Mouse (Mus musculus) embryonic facial prominence, embryonic 11.5 days (tissue): ENCODE data around the gene Tns1. TPM values are rescaled to one million over a fixed set of nuclear protein-coding genes. Genes with fewer than 3 reads are reported as not detected.
A peak's percentile ranks its signal among the peaks of the same experiment; 100 is the strongest.

Source experiments
- ATAC-seq: fragments of 200-750 bp; cut with Nextera tagmentation; replicated peaks from 2 replicates; pipeline ENCODE4 v1.8.0; 2017; ENCODE audit warnings: low read depth; ENCODE audit not compliant: insufficient number of reproducible peaks, low FRiP score, low TSS enrichment
- DNase-seq: peaks from one replicate; pipeline ENCODE4 v3.0.0-alpha.2; 2015; ENCODE audit warnings: low spot score
- H3K27ac ChIP-seq: fragments of 300-500 bp; sonication (generic); replicated peaks from 2 replicates; pipeline ENCODE4 v1.5.1; 2014; ENCODE audit warnings: mild to moderate bottlenecking, low read depth, low read length, control low read depth
- H3K27me3 ChIP-seq: fragments of 300-500 bp; sonication (generic); 2 replicates; pipeline ENCODE4 v1.6.1; 2014; ENCODE audit warnings: mild to moderate bottlenecking, low read length, moderate library complexity, mixed read lengths; ENCODE audit not compliant: control insufficient read depth, insufficient read depth
- H3K36me3 ChIP-seq: fragments of 300-500 bp; sonication (generic); replicated peaks from 2 replicates; pipeline ENCODE4 v1.6.1; 2014; ENCODE audit warnings: low read depth, mild to moderate bottlenecking, low read length, moderate library complexity, mixed read lengths; ENCODE audit not compliant: control insufficient read depth, insufficient read depth
- H3K4me1 ChIP-seq: fragments of 300-500 bp; sonication (generic); 2 replicates; pipeline ENCODE4 v1.6.1; 2014; ENCODE audit warnings: low read length, mixed read lengths; ENCODE audit not compliant: control insufficient read depth, insufficient read depth
- H3K4me2 ChIP-seq: fragments of 300-500 bp; sonication (generic); 2 replicates; pipeline ENCODE4 v1.6.1; 2014; ENCODE audit warnings: low read depth, mild to moderate bottlenecking, control low read depth, low read length, moderate library complexity
- H3K4me3 ChIP-seq: fragments of 300-500 bp; sonication (generic); 2 replicates; pipeline ENCODE4 v1.5.1; 2014; ENCODE audit warnings: low read depth, low read length, control low read depth
- H3K9ac ChIP-seq: fragments of 300-500 bp; sonication (generic); replicated peaks from 2 replicates; pipeline ENCODE4 v1.6.1; 2014; ENCODE audit warnings: mild to moderate bottlenecking, control low read depth, low read length
- H3K9me3 ChIP-seq: fragments of 300-500 bp; sonication (generic); replicated peaks from 2 replicates; pipeline ENCODE4 v1.6.1; 2016; ENCODE audit warnings: mild to moderate bottlenecking, low read length, inconsistent platforms, mixed read lengths; ENCODE audit not compliant: control insufficient read depth
- WGBS: fragments of 180-500 bp; shearing (Covaris S2); extraction: QIAGEN DNeasy Blood & Tissue Kit; methylation state at CpG from one replicate; pipeline ENCODE4 v1.1.7; 2014; 5-methylcytosine and 5-hydroxymethylcytosine counted together
- polyA plus RNA-seq: library from polyadenylated mRNA; unstranded; fragments of >200 nt; fragmentation: Nextera tagmentation; extraction: Ambion mirVana; gene quantifications from 2 replicates; pipeline ENCODE4 v1.2.1, GENCODE M21; 2014

Gene Tns1
- polyA plus RNA-seq, 1 experiment from 2014 or later: 21.6 TPM

GRCm38 (mm10) chr1:74058309-74058708 lies 65.9 kb downstream of the Tns1 start:
- peaks cover 2% of the 10 kb centered on the region; the same call in 1 of the 2 replicates for H3K4me1 ChIP-seq
- no peaks in the 10 kb centered on the region for H3K36me3 ChIP-seq
- H3K9me3 ChIP-seq: no peaks in the 10 kb centered on the region
- 75% methylated on average over 4 of the region's 4 CpGs for WGBS
- no peak for DNase-seq
- H3K9ac ChIP-seq: no peak overlapping the region
- ATAC-seq: no peak
- no peak overlapping the region for H3K4me2 ChIP-seq
- no peaks in the 10 kb centered on the region for H3K27me3 ChIP-seq
- H3K4me3 ChIP-seq: no peak overlapping the region
- H3K27ac ChIP-seq: no peak overlapping the region

GRCm38 (mm10) chr1:74057501-74057900 lies 66.7 kb downstream of the Tns1 start:
- H3K4me1 ChIP-seq: peaks cover 2% of the 10 kb centered on the region; the same call in 1 of the 2 replicates
- ATAC-seq (no peak), DNase-seq (no peak)
- no peaks in the 10 kb centered on the region for H3K27me3 ChIP-seq
- H3K9me3 ChIP-seq: no peaks in the 10 kb centered on the region
- H3K9ac ChIP-seq: no peak overlapping the region
- no peak overlapping the region for H3K27ac ChIP-seq
- no peaks in the 10 kb centered on the region for H3K36me3 ChIP-seq
- no peak overlapping the region for H3K4me3 ChIP-seq
- 67% methylated on average over 5 of the region's 5 CpGs for WGBS
- no peak overlapping the region for H3K4me2 ChIP-seq

- H3K4me2 ChIP-seq: no peak overlapping the region
- H3K9ac ChIP-seq: no peak overlapping the region
- DNase-seq (no peak), ATAC-seq (no peak)
- H3K4me3 ChIP-seq: no peak overlapping the region
- no peaks in the 10 kb centered on the region for H3K9me3 ChIP-seq
- no peak overlapping the region for H3K27ac ChIP-seq
- 87% methylated on average over 4 of the region's 4 CpGs for WGBS
- no peaks in the 10 kb centered on the region for H3K27me3 ChIP-seq
- peaks cover 2% of the 10 kb centered on the region; the same call in 1 of the 2 replicates for H3K4me1 ChIP-seq
- H3K36me3 ChIP-seq: no peaks in the 10 kb centered on the region
Measured at GRCm38 (mm10) chr1:74055552-74055951, 68.7 kb downstream of the Tns1 start.

GRCm38 (mm10) chr1:74054471-74054870 lies 69.8 kb downstream of the Tns1 start:
- WGBS: 75% methylated on average over 3 of the region's 3 CpGs
- 0 out of 2 replicates have a peak overlapping the region, but pooled peaks have one; percentile 10 for H3K27ac ChIP-seq
- ATAC-seq: no peak
- H3K4me2 ChIP-seq: no peak overlapping the region
- H3K27me3 ChIP-seq: no peaks in the 10 kb centered on the region
- DNase-seq: no peak
- no peak overlapping the region for H3K4me3 ChIP-seq
- H3K9ac ChIP-seq: no peak overlapping the region; the same call in 1 of the 2 replicates
- no peaks in the 10 kb centered on the region for H3K36me3 ChIP-seq
- H3K4me1 ChIP-seq: 0 out of 2 replicates have a peak, but pooled peaks cover 2% of the 10 kb centered on the region
- H3K9me3 ChIP-seq: no peaks in the 10 kb centered on the region

GRCm38 (mm10) chr1:74054007-74054406 lies 70.2 kb downstream of the Tns1 start:
- Histone ChIP-seq H3K4me3 (no peak overlapping the region), H3K4me2 (no peak overlapping the region), H3K9me3 (no peaks in the 10 kb centered on the region), H3K4me1 (0 out of 2 replicates have a peak, but pooled peaks cover 2% of the 10 kb centered on the region), H3K9ac (peak overlapping the region; percentile 15; the same call in 1 of the 2 replicates), H3K36me3 (no peaks in the 10 kb centered on the region), H3K27ac (no peak overlapping the region), H3K27me3 (no peaks in the 10 kb centered on the region)
- DNase-seq (peak; percentile 75), ATAC-seq (peak; percentile 70; the same call in 1 of the 2 replicates)
- WGBS: 28% methylated on average over 7 of the region's 7 CpGs

- no peak overlapping the region for H3K4me3 ChIP-seq
- no peak overlapping the region for H3K27ac ChIP-seq
- no peak overlapping the region for H3K4me2 ChIP-seq
- H3K36me3 ChIP-seq: no peaks in the 10 kb centered on the region
- no peaks in the 10 kb centered on the region for H3K9me3 ChIP-seq
- H3K9ac ChIP-seq: no peak overlapping the region
- DNase-seq (no peak), ATAC-seq (no peak)
- WGBS: 64% methylated on average over 2 of the region's 2 CpGs
- 0 out of 2 replicates have a peak, but pooled peaks cover 2% of the 10 kb centered on the region for H3K4me1 ChIP-seq
- no peaks in the 10 kb centered on the region for H3K27me3 ChIP-seq
Measured at GRCm38 (mm10) chr1:74053068-74053467, 71.2 kb downstream of the Tns1 start.

GRCm38 (mm10) chr1:74051349-74051748 lies 72.9 kb downstream of the Tns1 start:
- H3K4me1 ChIP-seq: 0 out of 2 replicates have a peak, but pooled peaks cover 2% of the 10 kb centered on the region
- WGBS: 23% methylated on average over 2 of the region's 2 CpGs
- no peak for DNase-seq
- H3K9ac ChIP-seq: no peak overlapping the region
- H3K4me3 ChIP-seq: no peak overlapping the region
- H3K27me3 ChIP-seq: no peaks in the 10 kb centered on the region
- no peaks in the 10 kb centered on the region for H3K36me3 ChIP-seq
- H3K4me2 ChIP-seq: no peak overlapping the region
- no peaks in the 10 kb centered on the region for H3K9me3 ChIP-seq
- no peak for ATAC-seq
- H3K27ac ChIP-seq: no peak overlapping the region

- Histone ChIP-seq H3K9me3 (no peaks in the 10 kb centered on the region), H3K4me2 (no peak overlapping the region), H3K9ac (no peak overlapping the region), H3K36me3 (no peaks in the 10 kb centered on the region), H3K27me3 (no peaks in the 10 kb centered on the region), H3K4me3 (no peak overlapping the region), H3K27ac (no peak overlapping the region), H3K4me1 (0 out of 2 replicates have a peak, but pooled peaks cover 1% of the 10 kb centered on the region)
- WGBS: 86% methylated on average over 17 of the region's 17 CpGs
- DNase-seq: no peak
- ATAC-seq: no peak
Measured at GRCm38 (mm10) chr1:74049430-74049829, 74.8 kb downstream of the Tns1 start.
